Mouse (Mus musculus): ENCODE measurements around the gene Secisbp2. TPM values are rescaled to one million over a fixed set of nuclear protein-coding genes. Genes with fewer than 3 reads are reported as not detected.
A peak's percentile ranks its signal among the peaks of the same experiment; 100 is the strongest.

Secisbp2 gene
- polyA plus RNA-seq, 1 experiment from 2014 or later = 28.6 TPM

- Histone ChIP-seq H3K27me3 (replicated peaks; ENCODE audit: control insufficient read depth, insufficient read depth, low read length) (no peaks in the 10 kb centered on the region), H3K4me2 (ENCODE audit: low read length) (no peak overlapping the region), H3K9me3 (ENCODE audit: control insufficient read depth, low read length) (no peaks in the 10 kb centered on the region), H3K36me3 (ENCODE audit: control insufficient read depth, insufficient read depth, low read length) (peaks cover 16% of the 10 kb centered on the region), H3K9ac (ENCODE audit: low read depth, low read length) (no peak overlapping the region), H3K4me1 (ENCODE audit: control insufficient read depth, insufficient read depth, low read depth, low read length) (no peaks in the 10 kb centered on the region), H3K27ac (ENCODE audit: low read depth, low read length) (no peak overlapping the region), H3K4me3 (ENCODE audit: low read length) (no peak overlapping the region)
- ATAC-seq = no peak
- 83% methylated on average over 8 of the region's 8 CpGs for WGBS
Observed at GRCm38 (mm10) chr13:51716350-51717263, 65.1 kb downstream of the Secisbp2 start.

DNA sequence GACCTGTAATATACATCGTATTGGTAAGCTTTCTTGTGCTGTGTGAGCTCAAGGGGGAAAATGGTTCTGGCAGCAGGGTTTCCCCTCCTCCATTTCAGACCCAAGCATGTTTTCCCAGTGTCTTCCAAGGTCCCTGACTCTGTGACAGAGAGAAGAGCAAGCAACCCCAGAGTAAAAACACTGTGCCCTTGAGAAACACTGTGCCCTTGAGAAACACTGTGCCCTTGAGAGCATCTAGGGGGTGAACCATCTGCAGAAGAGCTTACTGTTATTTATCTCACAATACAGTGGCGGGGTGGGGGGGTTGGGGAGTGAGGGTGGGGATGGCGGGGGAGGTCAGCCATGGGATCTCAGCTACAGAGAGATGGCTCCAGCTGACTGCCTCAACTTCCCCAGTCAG is 67.8 kb downstream of the Secisbp2 start:
- Histone ChIP-seq H3K4me3 (ENCODE audit: low read length) (no peak overlapping the region), H3K9me3 (ENCODE audit: control insufficient read depth, low read length) (no peaks in the 10 kb centered on the region), H3K4me1 (ENCODE audit: control insufficient read depth, insufficient read depth, low read depth, low read length) (no peaks in the 10 kb centered on the region), H3K36me3 (ENCODE audit: control insufficient read depth, insufficient read depth, low read length) (peaks cover 7% of the 10 kb centered on the region), H3K27me3 (replicated peaks; ENCODE audit: control insufficient read depth, insufficient read depth, low read length) (no peaks in the 10 kb centered on the region), H3K9ac (ENCODE audit: low read depth, low read length) (no peak overlapping the region), H3K27ac (ENCODE audit: low read depth, low read length) (no peak overlapping the region), H3K4me2 (ENCODE audit: low read length) (no peak overlapping the region)
- WGBS = 76% methylated on average over 3 of the region's 3 CpGs
- no peak for ATAC-seq

GRCm38 (mm10) chr13:51720556-51720955 is 69.1 kb downstream of the Secisbp2 start:
- Histone ChIP-seq H3K4me2 (ENCODE audit: low read length) (no peak overlapping the region), H3K36me3 (ENCODE audit: control insufficient read depth, insufficient read depth, low read length) (peaks cover 7% of the 10 kb centered on the region), H3K9ac (ENCODE audit: low read depth, low read length) (no peak overlapping the region), H3K9me3 (ENCODE audit: control insufficient read depth, low read length) (no peaks in the 10 kb centered on the region), H3K27ac (ENCODE audit: low read depth, low read length) (no peak overlapping the region), H3K27me3 (replicated peaks; ENCODE audit: control insufficient read depth, insufficient read depth, low read length) (no peaks in the 10 kb centered on the region), H3K4me3 (ENCODE audit: low read length) (no peak overlapping the region), H3K4me1 (ENCODE audit: control insufficient read depth, insufficient read depth, low read depth, low read length) (no peaks in the 10 kb centered on the region)
- no peak for ATAC-seq
- WGBS = 93% methylated on average over 4 of the region's 4 CpGs

DNA sequence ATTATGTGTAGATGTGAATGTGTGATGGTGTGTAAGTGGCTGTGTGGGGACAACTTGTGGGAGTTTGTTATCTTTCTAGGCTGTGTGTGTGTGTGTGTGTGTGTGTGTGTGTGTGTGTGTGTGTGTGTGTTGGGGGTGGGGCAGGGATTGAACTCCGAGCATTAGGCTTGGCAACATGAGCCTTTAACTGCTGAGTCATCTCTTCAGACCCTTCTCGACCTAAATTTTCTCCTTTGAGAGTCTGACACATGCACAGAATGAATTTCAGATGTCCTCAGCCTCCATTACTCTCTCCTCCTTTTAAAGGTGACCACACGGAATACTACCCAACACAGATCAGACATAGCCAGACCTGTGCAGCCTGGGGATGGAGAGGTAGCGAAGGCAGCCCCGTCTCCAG is 71.6 kb downstream of the Secisbp2 start:
- Histone ChIP-seq H3K27me3 (replicated peaks; ENCODE audit: control insufficient read depth, insufficient read depth, low read length) (no peaks in the 10 kb centered on the region), H3K36me3 (ENCODE audit: control insufficient read depth, insufficient read depth, low read length) (peaks cover 7% of the 10 kb centered on the region), H3K9me3 (ENCODE audit: control insufficient read depth, low read length) (no peaks in the 10 kb centered on the region), H3K4me1 (ENCODE audit: control insufficient read depth, insufficient read depth, low read depth, low read length) (peaks cover 3% of the 10 kb centered on the region; the same call in 1 of the 2 replicates), H3K4me2 (ENCODE audit: low read length) (no peak overlapping the region), H3K4me3 (ENCODE audit: low read length) (no peak overlapping the region), H3K27ac (ENCODE audit: low read depth, low read length) (no peak overlapping the region), H3K9ac (ENCODE audit: low read depth, low read length) (no peak overlapping the region)
- 84% methylated on average over 5 of the region's 5 CpGs for WGBS
- no peak for ATAC-seq

DNA sequence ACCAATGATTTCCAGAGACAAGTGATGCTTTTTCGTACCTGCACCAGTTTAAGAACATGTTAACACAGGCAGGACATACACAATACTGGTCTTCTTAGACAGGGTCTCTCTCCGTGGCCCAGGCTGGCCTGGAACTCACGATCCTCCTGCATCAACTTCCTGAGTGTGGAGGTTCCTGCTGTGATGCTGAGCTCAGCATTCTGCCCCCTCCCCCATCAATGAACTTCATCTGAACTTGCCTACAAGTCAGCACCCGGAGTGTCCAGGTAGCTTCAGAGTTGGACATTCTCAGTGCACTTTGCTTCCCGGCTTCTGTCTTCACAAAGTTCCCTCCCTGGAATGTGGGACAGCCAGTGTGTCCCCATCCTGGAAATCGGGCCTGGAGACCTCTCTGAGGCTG is 73.1 kb downstream of the Secisbp2 start:
- H3K9me3 ChIP-seq (ENCODE audit: control insufficient read depth, low read length) = no peaks in the 10 kb centered on the region
- H3K27me3 ChIP-seq (replicated peaks; ENCODE audit: control insufficient read depth, insufficient read depth, low read length) = no peaks in the 10 kb centered on the region
- peaks cover 3% of the 10 kb centered on the region; the same call in 1 of the 2 replicates for H3K4me1 ChIP-seq (ENCODE audit: control insufficient read depth, insufficient read depth, low read depth, low read length)
- no peak for ATAC-seq
- no peak overlapping the region for H3K4me3 ChIP-seq (ENCODE audit: low read length)
- WGBS = 88% methylated on average over 6 of the region's 6 CpGs
- H3K9ac ChIP-seq (ENCODE audit: low read depth, low read length) = no peak overlapping the region
- no peak overlapping the region for H3K27ac ChIP-seq (ENCODE audit: low read depth, low read length)
- H3K36me3 ChIP-seq (ENCODE audit: control insufficient read depth, insufficient read depth, low read length) = no peaks in the 10 kb centered on the region
- H3K4me2 ChIP-seq (ENCODE audit: low read length) = no peak overlapping the region

DNA sequence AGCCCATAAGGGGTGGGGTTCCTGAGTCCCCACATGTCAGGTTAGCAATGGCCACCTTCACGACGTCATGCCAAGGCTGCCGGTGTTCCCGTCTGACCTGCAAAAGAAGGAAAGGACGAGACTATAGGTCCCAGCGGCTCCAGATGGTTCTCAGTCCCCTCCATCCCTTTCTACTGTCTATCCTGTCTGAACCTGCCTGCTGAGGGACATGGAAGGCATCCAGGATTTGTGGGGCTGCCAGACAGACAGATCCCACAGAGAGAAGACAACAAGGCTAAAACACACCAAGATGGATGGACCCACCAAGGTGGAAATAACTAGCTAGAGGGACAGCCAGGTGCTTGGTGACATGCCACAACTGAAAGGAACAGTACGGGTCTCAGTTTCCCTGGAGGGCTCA is 73.9 kb downstream of the Secisbp2 start:
- WGBS = 86% methylated on average over 7 of the region's 7 CpGs

DNA sequence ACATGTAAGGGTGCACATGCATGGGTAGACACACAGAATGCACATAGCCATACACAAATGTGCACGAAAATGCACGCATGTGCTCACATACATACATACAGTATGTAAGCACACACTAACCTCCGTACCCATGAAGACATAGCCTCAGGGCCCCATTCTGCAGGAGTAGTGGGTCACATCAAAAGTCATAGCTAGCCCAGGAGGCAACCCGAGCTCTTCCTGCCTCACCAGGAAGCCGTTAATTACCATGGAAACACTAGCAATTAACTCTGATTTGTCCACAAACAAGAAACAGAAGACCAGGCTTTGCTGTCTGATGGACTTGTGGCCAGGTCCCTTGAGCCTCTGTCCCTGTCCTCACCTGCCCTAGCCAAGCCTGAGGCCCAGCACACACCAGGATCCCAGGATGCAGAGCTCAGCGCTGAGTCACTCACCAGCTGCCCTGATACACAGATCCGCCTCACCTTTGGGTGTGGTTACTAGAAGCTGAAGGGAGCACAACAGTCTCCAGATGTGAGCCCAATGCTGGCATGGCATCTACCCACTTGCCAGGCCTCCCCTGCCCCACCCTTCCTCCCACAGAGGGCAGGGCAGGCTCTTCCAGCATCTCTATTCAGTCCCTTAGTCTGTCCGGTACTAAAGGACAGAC is 74.6 kb downstream of the Secisbp2 start:
- Histone ChIP-seq H3K9ac (ENCODE audit: low read depth, low read length) (no peak overlapping the region), H3K27me3 (replicated peaks; ENCODE audit: control insufficient read depth, insufficient read depth, low read length) (no peaks in the 10 kb centered on the region), H3K4me2 (ENCODE audit: low read length) (no peak overlapping the region), H3K9me3 (ENCODE audit: control insufficient read depth, low read length) (no peaks in the 10 kb centered on the region), H3K4me1 (ENCODE audit: control insufficient read depth, insufficient read depth, low read depth, low read length) (peaks cover 9% of the 10 kb centered on the region; the same call in 1 of the 2 replicates), H3K36me3 (ENCODE audit: control insufficient read depth, insufficient read depth, low read length) (no peaks in the 10 kb centered on the region), H3K4me3 (ENCODE audit: low read length) (no peak overlapping the region), H3K27ac (ENCODE audit: low read depth, low read length) (no peak overlapping the region)
- ATAC-seq = peak; percentile 19; the same call in 1 of the 2 replicates
- WGBS = 69% methylated on average over 8 of the region's 8 CpGs

More for the DNA sequence above, 73.9 kb downstream of the Secisbp2 start:
- Histone ChIP-seq H3K4me2 (ENCODE audit: low read length) (no peak overlapping the region), H3K36me3 (ENCODE audit: control insufficient read depth, insufficient read depth, low read length) (no peaks in the 10 kb centered on the region), H3K4me3 (ENCODE audit: low read length) (no peak overlapping the region), H3K4me1 (ENCODE audit: control insufficient read depth, insufficient read depth, low read depth, low read length) (peaks cover 9% of the 10 kb centered on the region; the same call in 1 of the 2 replicates), H3K27me3 (replicated peaks; ENCODE audit: control insufficient read depth, insufficient read depth, low read length) (no peaks in the 10 kb centered on the region), H3K9ac (ENCODE audit: low read depth, low read length) (no peak overlapping the region), H3K27ac (ENCODE audit: low read depth, low read length) (no peak overlapping the region), H3K9me3 (ENCODE audit: control insufficient read depth, low read length) (no peaks in the 10 kb centered on the region)
- ATAC-seq = no peak

DNA sequence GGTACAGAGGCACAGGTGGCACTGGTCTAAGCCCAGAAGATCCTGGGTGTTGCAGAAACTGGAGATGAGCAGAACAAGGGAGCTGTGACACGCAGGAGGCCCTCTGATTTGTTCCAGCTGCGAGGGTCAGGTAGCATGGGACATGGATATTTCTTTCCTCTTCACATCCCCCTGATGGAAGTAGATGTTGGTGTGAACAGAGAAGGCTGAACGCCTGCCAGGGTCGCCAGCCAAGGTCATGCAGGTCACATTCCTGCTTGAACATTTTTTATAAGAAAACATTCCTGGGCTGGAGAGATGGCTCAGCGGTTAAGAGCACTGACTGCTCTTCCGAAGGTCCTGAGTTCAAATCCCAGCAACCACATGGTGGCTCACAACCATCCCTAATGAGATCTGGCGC is 75.9 kb downstream of the Secisbp2 start:
- Histone ChIP-seq H3K9ac (ENCODE audit: low read depth, low read length) (no peak overlapping the region), H3K4me2 (ENCODE audit: low read length) (no peak overlapping the region), H3K27ac (ENCODE audit: low read depth, low read length) (no peak overlapping the region), H3K36me3 (ENCODE audit: control insufficient read depth, insufficient read depth, low read length) (no peaks in the 10 kb centered on the region), H3K27me3 (replicated peaks; ENCODE audit: control insufficient read depth, insufficient read depth, low read length) (no peaks in the 10 kb centered on the region), H3K9me3 (ENCODE audit: control insufficient read depth, low read length) (no peaks in the 10 kb centered on the region), H3K4me1 (ENCODE audit: control insufficient read depth, insufficient read depth, low read depth, low read length) (peaks cover 14% of the 10 kb centered on the region), H3K4me3 (ENCODE audit: low read length) (no peak overlapping the region)
- ATAC-seq = no peak
- 75% methylated on average over 6 of the region's 7 CpGs for WGBS

- WGBS = 5% methylated on average over 4 of the region's 4 CpGs
- no peak for ATAC-seq
- no peaks in the 10 kb centered on the region for H3K9me3 ChIP-seq (ENCODE audit: control insufficient read depth, low read length)
- H3K4me3 ChIP-seq (ENCODE audit: low read length) = no peak overlapping the region
- peaks cover 17% of the 10 kb centered on the region for H3K4me1 ChIP-seq (ENCODE audit: control insufficient read depth, insufficient read depth, low read depth, low read length)
- no peaks in the 10 kb centered on the region for H3K36me3 ChIP-seq (ENCODE audit: control insufficient read depth, insufficient read depth, low read length)
- no peak overlapping the region for H3K4me2 ChIP-seq (ENCODE audit: low read length)
- no peaks in the 10 kb centered on the region for H3K27me3 ChIP-seq (replicated peaks; ENCODE audit: control insufficient read depth, insufficient read depth, low read length)
- no peak overlapping the region for H3K27ac ChIP-seq (ENCODE audit: low read depth, low read length)
- H3K9ac ChIP-seq (ENCODE audit: low read depth, low read length) = no peak overlapping the region
Observed at GRCm38 (mm10) chr13:51729887-51730361, 78.4 kb downstream of the Secisbp2 start.
